Mouse (Mus musculus): Measurements from ENCODE around the gene Tuba3b. TPM values are rescaled to one million over a fixed set of nuclear protein-coding genes. Genes with fewer than 3 reads are reported as not detected.

Gene Tuba3b
- polyA plus RNA-seq (2015; fragmentation: Nextera tagmentation; extraction: Ambion mirVana): not detected in 2 replicates

DNA sequence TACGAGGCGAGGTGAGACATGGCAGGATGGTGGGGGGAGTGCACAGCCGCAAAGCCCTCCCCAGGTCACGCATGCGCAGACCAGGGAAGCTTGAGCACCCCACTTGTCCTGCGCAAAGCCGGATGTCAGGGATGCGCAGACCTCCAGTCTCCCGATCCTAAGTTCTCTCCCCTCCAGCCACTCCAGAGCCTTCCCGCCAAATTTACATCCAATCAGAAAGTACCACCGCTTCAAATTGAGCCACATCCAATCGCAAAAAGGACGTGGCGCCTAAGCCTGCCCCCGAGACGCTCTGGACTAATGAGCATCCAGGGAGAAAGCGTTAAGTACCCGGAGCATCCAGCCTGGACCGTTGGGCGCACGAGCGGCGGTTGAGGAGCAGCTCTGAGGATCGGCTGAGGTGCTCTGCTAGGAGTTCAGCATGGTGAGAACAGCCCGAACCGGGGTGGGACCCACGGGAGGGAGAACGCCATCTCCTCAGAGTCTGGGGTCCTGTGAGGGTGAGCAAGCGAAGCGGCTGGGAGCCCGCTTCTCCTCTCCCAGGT is at the start of gene Tuba3b:
Gene Tuba3b (plus strand): TSS at position 92 of the 545 bp plus-strand sequence.
- Histone ChIP-seq H3K4me1 (replicated peaks; ENCODE audit: insufficient read depth, low read length) (no peaks in the 10 kb centered on the region), H3K9me3 (replicated peaks; ENCODE audit: low read length) (no peaks in the 10 kb centered on the region), H3K4me2 (ENCODE audit: low read length) (no peak within 1 kb of the TSS), H3K9ac (ENCODE audit: low read depth, low read length) (no peak within 1 kb of the TSS), H3K27me3 (ENCODE audit: insufficient read depth, low read length) (no peaks in the 10 kb centered on the region), H3K36me3 (ENCODE audit: insufficient read depth, low read length) (no peaks in the 10 kb centered on the region), H3K27ac (0 out of 2 replicates have a peak within 1 kb of the TSS, but pooled peaks have one; percentile 6), H3K4me3 (replicated peaks; ENCODE audit: low read depth, low read length) (no peak within 1 kb of the TSS)
- TF ChIP-seq CTCF (IDR thresholded peaks at IDR 0.05; ENCODE audit: low read depth): no peak
- ATAC-seq (replicated peaks; ENCODE audit: low FRiP score, low read depth): no peak
- WGBS: 98% methylated on average over 31 of the region's 31 CpGs
- DNase-seq (ENCODE audit: low spot score): no peak

DNA sequence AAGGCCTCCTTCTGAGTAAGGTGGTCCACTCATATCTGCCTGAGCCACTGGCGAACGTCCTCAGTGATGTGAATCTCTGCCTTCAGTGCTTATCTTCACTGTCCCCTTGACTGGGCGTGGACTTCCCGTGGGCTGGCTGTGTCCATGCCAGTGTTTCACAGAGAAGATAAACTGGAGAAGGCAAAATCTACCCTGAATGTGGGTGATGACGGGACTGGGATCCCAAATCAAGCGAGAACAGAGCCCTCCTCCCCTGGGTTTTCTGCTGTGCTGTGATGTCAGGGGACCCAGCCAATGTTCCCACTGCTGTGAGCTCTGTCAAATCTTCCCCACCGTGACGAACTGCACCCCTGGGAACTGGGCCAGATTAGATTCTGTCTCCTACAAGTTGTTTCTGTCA is 48.3 kb upstream of the Tuba3b start:
- Histone ChIP-seq H3K4me2 (ENCODE audit: low read length) (no peak overlapping the region), H3K36me3 (ENCODE audit: insufficient read depth, low read length) (no peaks in the 10 kb centered on the region), H3K27me3 (ENCODE audit: insufficient read depth, low read length) (no peaks in the 10 kb centered on the region), H3K4me3 (replicated peaks; ENCODE audit: low read depth, low read length) (no peak overlapping the region), H3K27ac (no peak overlapping the region), H3K9ac (ENCODE audit: low read depth, low read length) (no peak overlapping the region), H3K4me1 (replicated peaks; ENCODE audit: insufficient read depth, low read length) (no peaks in the 10 kb centered on the region), H3K9me3 (replicated peaks; ENCODE audit: low read length) (no peaks in the 10 kb centered on the region)
- DNase-seq (ENCODE audit: low spot score): no peak
- no peak for TF ChIP-seq CTCF (IDR thresholded peaks at IDR 0.05; ENCODE audit: low read depth)
- ATAC-seq (replicated peaks; ENCODE audit: low FRiP score, low read depth): no peak
- WGBS: 73% methylated on average over 8 of the region's 8 CpGs

DNA sequence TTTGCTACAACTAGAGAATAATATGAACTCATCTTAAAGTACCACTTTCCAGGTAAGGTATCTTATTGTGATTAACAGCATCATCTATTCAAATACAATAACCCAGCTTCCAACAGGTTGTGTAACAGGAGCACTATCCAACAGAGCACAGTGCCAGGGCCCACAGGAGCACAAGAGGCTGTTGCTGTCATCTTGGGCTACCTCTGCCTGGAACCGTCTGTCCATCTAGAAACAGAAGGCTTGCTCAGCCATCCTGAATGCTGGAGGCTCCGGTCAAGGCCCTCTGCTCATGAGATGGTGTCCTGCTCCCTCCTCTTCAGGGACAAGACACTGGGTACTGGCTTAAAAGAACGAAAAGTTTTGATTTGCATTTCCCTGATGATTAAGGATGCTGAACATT is 47.7 kb upstream of the Tuba3b start:
- DNase-seq (ENCODE audit: low spot score) (no peak), ATAC-seq (replicated peaks; ENCODE audit: low FRiP score, low read depth) (no peak)
- Histone ChIP-seq H3K27ac (no peak overlapping the region), H3K9me3 (replicated peaks; ENCODE audit: low read length) (no peaks in the 10 kb centered on the region), H3K4me2 (ENCODE audit: low read length) (no peak overlapping the region), H3K36me3 (ENCODE audit: insufficient read depth, low read length) (no peaks in the 10 kb centered on the region), H3K4me1 (replicated peaks; ENCODE audit: insufficient read depth, low read length) (no peaks in the 10 kb centered on the region), H3K9ac (ENCODE audit: low read depth, low read length) (no peak overlapping the region), H3K27me3 (ENCODE audit: insufficient read depth, low read length) (no peaks in the 10 kb centered on the region), H3K4me3 (replicated peaks; ENCODE audit: low read depth, low read length) (no peak overlapping the region)
- WGBS: 90% methylated on average over 3 of the region's 3 CpGs
- TF ChIP-seq CTCF (IDR thresholded peaks at IDR 0.05; ENCODE audit: low read depth): no peak

DNA sequence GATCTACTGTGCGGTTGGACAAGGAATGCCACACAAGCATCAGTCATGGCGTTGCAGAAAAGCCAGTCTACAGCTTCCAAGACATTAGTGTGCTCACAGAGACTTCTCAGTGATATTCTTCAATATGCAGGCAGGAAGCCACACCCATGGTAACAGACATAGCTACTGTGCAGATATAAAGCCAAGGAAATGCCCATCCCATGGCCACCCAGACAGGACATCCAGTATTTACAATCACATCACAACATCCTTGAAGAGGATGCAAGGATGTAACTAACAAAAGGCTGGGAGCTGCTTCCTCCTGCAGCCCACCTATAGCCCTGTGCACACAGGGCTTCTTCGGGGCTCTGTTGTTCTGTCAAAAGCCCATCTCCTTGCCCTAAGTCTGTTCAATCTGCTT is 46.9 kb upstream of the Tuba3b start:
- Histone ChIP-seq H3K4me2 (ENCODE audit: low read length) (no peak overlapping the region), H3K36me3 (ENCODE audit: insufficient read depth, low read length) (no peaks in the 10 kb centered on the region), H3K9ac (ENCODE audit: low read depth, low read length) (no peak overlapping the region), H3K27ac (no peak overlapping the region), H3K4me3 (replicated peaks; ENCODE audit: low read depth, low read length) (no peak overlapping the region), H3K9me3 (replicated peaks; ENCODE audit: low read length) (no peaks in the 10 kb centered on the region), H3K4me1 (replicated peaks; ENCODE audit: insufficient read depth, low read length) (no peaks in the 10 kb centered on the region), H3K27me3 (ENCODE audit: insufficient read depth, low read length) (no peaks in the 10 kb centered on the region)
- 82% methylated on average over 3 of the region's 3 CpGs for WGBS
- no peak for TF ChIP-seq CTCF (IDR thresholded peaks at IDR 0.05; ENCODE audit: low read depth)
- DNase-seq (ENCODE audit: low spot score) (no peak), ATAC-seq (replicated peaks; ENCODE audit: low FRiP score, low read depth) (no peak)

DNA sequence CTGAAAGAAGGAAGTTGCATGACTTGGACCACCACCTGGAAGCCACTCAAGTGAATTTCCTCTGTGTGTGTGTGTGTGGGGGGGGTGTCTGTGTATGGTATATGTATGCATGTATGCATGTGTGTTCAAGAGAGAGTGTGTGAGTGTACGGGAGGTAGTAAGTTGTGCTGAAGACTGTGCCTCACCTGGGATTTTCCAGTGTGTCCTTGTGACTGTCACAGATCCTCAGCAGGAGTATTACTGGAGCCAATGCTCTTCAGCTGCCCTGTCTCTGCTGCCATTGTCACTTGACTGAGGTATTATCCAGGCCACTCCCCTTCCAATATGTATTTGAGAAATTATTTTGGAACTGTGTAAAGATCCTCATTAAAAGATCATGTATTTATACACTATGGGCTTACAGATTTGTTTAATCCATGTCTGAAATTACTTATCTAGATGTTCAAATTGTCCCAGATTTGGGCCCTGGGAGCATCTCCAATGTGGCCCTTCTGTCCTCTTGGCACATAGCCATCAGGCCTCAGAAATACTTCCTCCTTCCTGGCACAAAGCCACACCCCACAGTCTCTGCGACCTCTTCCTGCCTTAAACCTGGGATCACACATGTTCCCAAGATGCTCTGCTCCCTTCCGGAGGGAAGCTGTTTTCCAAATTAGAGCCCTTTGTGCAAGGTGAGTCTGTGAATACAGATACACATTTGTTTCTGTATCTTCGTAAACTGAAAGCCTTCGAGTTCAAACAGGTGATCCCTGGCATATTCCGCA is 42.1 kb upstream of the Tuba3b start:
- Histone ChIP-seq H3K27me3 (ENCODE audit: insufficient read depth, low read length) (no peaks in the 10 kb centered on the region), H3K4me1 (replicated peaks; ENCODE audit: insufficient read depth, low read length) (peaks cover 6% of the 10 kb centered on the region), H3K9ac (ENCODE audit: low read depth, low read length) (no peak overlapping the region), H3K27ac (no peak overlapping the region), H3K36me3 (ENCODE audit: insufficient read depth, low read length) (no peaks in the 10 kb centered on the region), H3K9me3 (replicated peaks; ENCODE audit: low read length) (no peaks in the 10 kb centered on the region), H3K4me2 (ENCODE audit: low read length) (no peak overlapping the region), H3K4me3 (replicated peaks; ENCODE audit: low read depth, low read length) (no peak overlapping the region)
- no peak for TF ChIP-seq CTCF (IDR thresholded peaks at IDR 0.05; ENCODE audit: low read depth)
- ATAC-seq (replicated peaks; ENCODE audit: low FRiP score, low read depth): no peak
- 89% methylated on average over 6 of the region's 6 CpGs for WGBS
- DNase-seq (ENCODE audit: low spot score): no peak

DNA sequence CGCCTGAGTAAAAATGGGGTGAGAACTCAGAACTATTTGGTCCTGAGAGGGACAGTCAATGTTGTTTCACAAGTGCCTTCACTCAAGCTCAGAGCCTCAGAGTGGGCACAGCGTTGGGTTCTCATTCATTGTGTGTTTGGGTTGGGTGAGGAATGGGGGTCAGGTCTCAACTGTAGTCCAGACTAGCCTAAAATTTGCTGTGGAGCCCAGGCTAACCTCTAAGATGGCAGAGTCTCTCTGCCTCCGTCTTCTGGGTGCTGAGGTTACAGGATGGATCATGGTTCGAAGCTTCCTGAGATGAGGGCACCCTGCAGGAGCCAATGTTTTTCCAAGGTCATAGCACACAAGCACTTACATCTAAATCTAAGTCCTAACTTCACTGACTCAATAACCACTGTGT is 38.8 kb upstream of the Tuba3b start:
- no peaks in the 10 kb centered on the region for H3K36me3 ChIP-seq (ENCODE audit: insufficient read depth, low read length)
- H3K27ac ChIP-seq: no peak overlapping the region
- H3K4me1 ChIP-seq (replicated peaks; ENCODE audit: insufficient read depth, low read length): peaks cover 10% of the 10 kb centered on the region
- no peaks in the 10 kb centered on the region for H3K9me3 ChIP-seq (replicated peaks; ENCODE audit: low read length)
- no peak overlapping the region for H3K4me2 ChIP-seq (ENCODE audit: low read length)
- no peak for ATAC-seq (replicated peaks; ENCODE audit: low FRiP score, low read depth)
- no peaks in the 10 kb centered on the region for H3K27me3 ChIP-seq (ENCODE audit: insufficient read depth, low read length)
- 94% methylated on average over 4 of the region's 4 CpGs for WGBS
- no peak for TF ChIP-seq CTCF (IDR thresholded peaks at IDR 0.05; ENCODE audit: low read depth)
- no peak for DNase-seq (ENCODE audit: low spot score)
- H3K9ac ChIP-seq (ENCODE audit: low read depth, low read length): no peak overlapping the region
- H3K4me3 ChIP-seq (replicated peaks; ENCODE audit: low read depth, low read length): no peak overlapping the region

Data from kidney, postnatal 0 days (tissue).